Mouse (Mus musculus) C2C12 (cell line): Measurements from ENCODE around the gene Artn. TPM values are rescaled to one million over a fixed set of nuclear protein-coding genes. Genes with fewer than 3 reads are reported as not detected.

Experiments
- H3K27me3 ChIP-seq: one replicate; pipeline ENCODE4 v1.6.1; 2011; ENCODE audit not compliant: control insufficient read depth, insufficient read depth, insufficient read length
- H3K36me3 ChIP-seq: one replicate; pipeline ENCODE4 v1.6.1; 2011; ENCODE audit not compliant: control insufficient read depth, insufficient read depth
- H3K4me3 ChIP-seq: one replicate; pipeline ENCODE4 v1.5.1; 2011; ENCODE audit warnings: mild to moderate bottlenecking, control low read depth; ENCODE audit not compliant: poor library complexity, insufficient read depth, severe bottlenecking
- H3K79me2 ChIP-seq: one replicate; pipeline ENCODE4 v1.6.1; 2011; ENCODE audit not compliant: control insufficient read depth, insufficient read depth
- H3K79me3 ChIP-seq: one replicate; pipeline ENCODE4 v1.6.1; 2011; ENCODE audit warnings: low read depth, control low read depth
- H3ac ChIP-seq: one replicate; pipeline ENCODE3; 2011; ENCODE audit warnings: low read depth; ENCODE audit not compliant: control insufficient read depth, insufficient read length
- CEBPB ChIP-seq: IDR thresholded peaks from one replicate; pipeline ENCODE4 v1.6.1; 2011; ENCODE audit warnings: low read depth, mild to moderate bottlenecking, control low read depth, moderate library complexity
- CTCF ChIP-seq: IDR thresholded peaks from one replicate; pipeline ENCODE4 v1.5.1; 2011; ENCODE audit not compliant: control insufficient read depth, insufficient read depth, insufficient read length
- FOSL1 ChIP-seq: IDR thresholded peaks from one replicate; pipeline ENCODE4 v1.8.0; 2011; ENCODE audit warnings: mild to moderate bottlenecking, low read length; ENCODE audit not compliant: poor library complexity, insufficient read depth, severe bottlenecking
- MAX ChIP-seq: IDR thresholded peaks from one replicate; pipeline ENCODE4 v1.6.1; 2011; ENCODE audit warnings: mild to moderate bottlenecking, control low read depth
- MYOD1 ChIP-seq: IDR thresholded peaks from one replicate; pipeline ENCODE4 v1.6.1; 2011; ENCODE audit warnings: low read depth; ENCODE audit not compliant: control insufficient read depth, insufficient read length
- MYOG ChIP-seq: IDR thresholded peaks from one replicate; pipeline ENCODE4 v1.6.1; 2011; ENCODE audit not compliant: control insufficient read depth, insufficient read length; ENCODE audit errors: extremely low read depth
- USF1 ChIP-seq: IDR thresholded peaks from one replicate; pipeline ENCODE4 v1.6.1; 2011; ENCODE audit warnings: low read depth, mild to moderate bottlenecking, control low read depth, moderate library complexity
- polyA plus RNA-seq: library from polyadenylated mRNA; unstranded; fragments of >200 nt; fragmentation: generic; extraction: Trizol; gene quantifications from one replicate; pipeline ENCODE4 v1.2.1, GENCODE M21; 2012; ENCODE audit warnings: missing spikeins

The Artn gene
- polyA plus RNA-seq, 1 experiment = 2.6 TPM

DNA sequence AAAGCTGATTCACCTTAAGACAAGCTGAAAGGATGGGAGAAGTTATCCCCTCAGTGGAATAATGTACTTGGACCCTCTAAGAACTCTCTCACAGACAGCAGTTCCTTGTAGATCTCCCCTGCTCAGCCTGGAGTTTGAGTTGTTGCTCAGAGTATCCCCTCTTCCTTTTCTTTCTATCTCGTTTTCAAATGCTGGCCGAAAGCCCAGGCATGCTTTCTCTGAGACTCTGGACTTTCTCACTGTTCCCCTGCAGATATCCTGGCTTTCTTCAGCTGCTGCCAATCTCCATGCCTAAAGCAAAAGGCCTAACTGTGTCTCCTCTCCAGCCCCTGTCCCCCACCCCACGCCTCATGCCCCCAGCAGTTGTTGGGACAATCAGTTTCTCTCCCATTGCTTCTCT lies 11.3 kb downstream of the Artn start:
- Histone ChIP-seq H3K79me2 (peaks cover 15% of the 10 kb centered on the region), H3K4me3 (no peak overlapping the region), H3K36me3 (no peaks in the 10 kb centered on the region), H3K27me3 (no peaks in the 10 kb centered on the region), H3ac (no peak overlapping the region), H3K79me3 (peaks cover 10% of the 10 kb centered on the region)
- TF ChIP-seq MAX (no peak), USF1 (no peak), MYOG (no peak), MYOD1 (no peak), CTCF (no peak), CEBPB (no peak), FOSL1 (no peak)

DNA sequence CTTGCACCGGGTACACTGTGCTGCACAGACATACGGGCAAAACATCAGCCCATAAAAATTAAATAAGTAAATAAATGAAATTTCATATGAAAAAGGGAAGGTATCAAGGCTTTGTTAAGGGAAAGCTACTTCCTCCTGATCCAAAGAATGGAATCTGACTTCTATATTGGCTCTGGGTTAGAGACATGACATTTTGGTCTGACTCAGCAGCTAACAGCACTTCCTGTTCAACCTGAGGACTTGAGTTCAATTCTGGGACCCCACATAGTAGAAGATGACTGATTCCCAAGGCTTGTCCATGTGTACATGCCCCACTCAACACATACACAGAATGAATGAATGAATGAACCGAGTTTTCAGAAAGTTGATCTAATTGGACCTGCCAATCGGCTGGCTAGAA lies 11.7 kb downstream of the Artn start:
- Histone ChIP-seq H3K79me2 (peaks cover 19% of the 10 kb centered on the region), H3K36me3 (no peaks in the 10 kb centered on the region), H3K4me3 (no peak overlapping the region), H3K79me3 (peaks cover 14% of the 10 kb centered on the region), H3ac (no peak overlapping the region), H3K27me3 (no peaks in the 10 kb centered on the region)
- TF ChIP-seq MAX = no peak
- no peak for TF ChIP-seq CEBPB
- TF ChIP-seq MYOG = no peak
- TF ChIP-seq CTCF = no peak
- TF ChIP-seq USF1 = no peak
- TF ChIP-seq MYOD1 = no peak
- TF ChIP-seq FOSL1 = no peak

DNA sequence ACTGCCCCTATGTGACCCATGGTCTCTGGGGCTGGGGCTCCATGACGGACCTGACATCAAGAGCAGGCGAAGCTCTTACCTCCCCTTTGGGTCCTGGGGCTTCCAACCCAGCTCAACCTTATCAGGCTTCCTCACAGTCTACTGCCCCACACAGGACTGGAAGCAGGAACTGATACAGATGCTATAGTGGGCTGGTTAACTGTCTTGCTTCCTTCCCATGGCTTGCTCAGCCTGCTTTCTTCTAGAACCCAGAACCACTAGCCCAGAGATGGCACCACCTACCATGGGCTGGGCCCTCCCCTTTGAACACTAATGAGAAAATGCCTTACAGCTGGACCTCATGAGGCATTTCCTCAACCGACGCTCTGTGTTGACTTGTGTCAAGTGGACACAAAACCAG lies 12.2 kb downstream of the Artn start:
- Histone ChIP-seq H3K4me3 (no peak overlapping the region), H3ac (no peak overlapping the region), H3K27me3 (no peaks in the 10 kb centered on the region), H3K79me2 (peaks cover 23% of the 10 kb centered on the region), H3K79me3 (peaks cover 17% of the 10 kb centered on the region), H3K36me3 (peaks cover under 1% of the 10 kb centered on the region)
- no peak for TF ChIP-seq CEBPB
- TF ChIP-seq MYOG = no peak
- no peak for TF ChIP-seq USF1
- no peak for TF ChIP-seq CTCF
- no peak for TF ChIP-seq FOSL1
- no peak for TF ChIP-seq MYOD1
- TF ChIP-seq MAX = no peak

DNA sequence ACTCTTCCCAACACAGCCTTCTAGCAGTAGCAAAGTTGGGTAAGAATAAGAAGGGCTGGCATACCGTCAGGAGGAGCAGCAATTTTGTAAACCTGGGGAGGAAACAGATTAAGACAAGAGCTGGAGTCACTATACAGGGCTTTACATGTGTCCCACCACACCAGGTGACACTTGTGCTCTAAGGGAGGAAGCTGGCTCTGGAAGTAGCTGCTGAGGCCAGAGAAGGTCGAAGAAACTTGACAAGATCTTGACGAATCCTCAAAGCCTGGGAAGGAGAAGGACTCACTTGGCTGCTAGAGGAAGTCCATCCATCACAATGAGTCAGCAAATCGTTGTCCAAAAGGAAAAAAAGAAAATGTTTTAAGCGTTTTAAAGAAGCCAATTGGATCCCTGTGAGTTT lies 13.2 kb downstream of the Artn start:
- Histone ChIP-seq H3K79me2 (peaks cover 34% of the 10 kb centered on the region), H3K36me3 (peaks cover 9% of the 10 kb centered on the region), H3K79me3 (peaks cover 27% of the 10 kb centered on the region), H3K27me3 (no peaks in the 10 kb centered on the region), H3ac (no peak overlapping the region), H3K4me3 (no peak overlapping the region)
- no peak for TF ChIP-seq CEBPB
- no peak for TF ChIP-seq MYOD1
- TF ChIP-seq MYOG = no peak
- no peak for TF ChIP-seq CTCF
- no peak for TF ChIP-seq MAX
- no peak for TF ChIP-seq FOSL1
- no peak for TF ChIP-seq USF1

DNA sequence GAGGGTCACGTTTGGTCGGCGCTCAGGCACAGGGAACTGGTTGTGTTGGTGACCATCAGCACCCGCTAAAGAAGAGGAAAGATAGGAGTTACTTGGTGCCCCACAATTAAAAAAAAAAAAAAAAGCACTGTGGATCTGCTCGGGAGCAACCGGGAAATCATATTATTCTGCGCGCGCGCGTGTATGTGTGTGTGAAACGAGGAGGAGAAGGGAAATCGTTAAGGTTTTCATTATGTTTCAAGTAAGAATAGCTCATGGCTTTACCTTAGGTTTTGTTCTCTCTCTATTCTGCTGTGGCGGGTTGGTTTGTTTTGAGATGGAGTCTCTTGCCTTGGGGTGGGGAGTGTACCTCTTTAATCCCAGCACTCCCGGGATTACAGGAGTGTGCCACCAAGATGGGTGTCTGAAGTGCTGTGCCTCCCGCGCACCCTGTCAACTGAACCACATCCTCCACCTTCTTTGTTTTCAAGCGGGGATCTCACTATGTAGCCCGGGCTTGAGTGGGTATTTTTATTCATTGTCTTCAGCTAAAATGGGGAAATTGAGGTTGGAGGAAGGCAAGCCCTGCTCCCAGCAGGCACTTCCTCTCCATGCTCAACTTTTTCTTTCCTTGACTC lies 14.0 kb downstream of the Artn start:
- H3K4me3 ChIP-seq = peak overlapping the region; percentile 83
- H3K79me3 ChIP-seq = peaks cover 33% of the 10 kb centered on the region
- H3K79me2 ChIP-seq = peaks cover 42% of the 10 kb centered on the region
- no peaks in the 10 kb centered on the region for H3K27me3 ChIP-seq
- peak overlapping the region; percentile 73 for H3ac ChIP-seq
- TF ChIP-seq FOSL1 (no peak), CTCF (no peak), CEBPB (no peak), MYOG (no peak), MYOD1 (no peak), MAX (no peak), USF1 (no peak)
- peaks cover 14% of the 10 kb centered on the region for H3K36me3 ChIP-seq

DNA sequence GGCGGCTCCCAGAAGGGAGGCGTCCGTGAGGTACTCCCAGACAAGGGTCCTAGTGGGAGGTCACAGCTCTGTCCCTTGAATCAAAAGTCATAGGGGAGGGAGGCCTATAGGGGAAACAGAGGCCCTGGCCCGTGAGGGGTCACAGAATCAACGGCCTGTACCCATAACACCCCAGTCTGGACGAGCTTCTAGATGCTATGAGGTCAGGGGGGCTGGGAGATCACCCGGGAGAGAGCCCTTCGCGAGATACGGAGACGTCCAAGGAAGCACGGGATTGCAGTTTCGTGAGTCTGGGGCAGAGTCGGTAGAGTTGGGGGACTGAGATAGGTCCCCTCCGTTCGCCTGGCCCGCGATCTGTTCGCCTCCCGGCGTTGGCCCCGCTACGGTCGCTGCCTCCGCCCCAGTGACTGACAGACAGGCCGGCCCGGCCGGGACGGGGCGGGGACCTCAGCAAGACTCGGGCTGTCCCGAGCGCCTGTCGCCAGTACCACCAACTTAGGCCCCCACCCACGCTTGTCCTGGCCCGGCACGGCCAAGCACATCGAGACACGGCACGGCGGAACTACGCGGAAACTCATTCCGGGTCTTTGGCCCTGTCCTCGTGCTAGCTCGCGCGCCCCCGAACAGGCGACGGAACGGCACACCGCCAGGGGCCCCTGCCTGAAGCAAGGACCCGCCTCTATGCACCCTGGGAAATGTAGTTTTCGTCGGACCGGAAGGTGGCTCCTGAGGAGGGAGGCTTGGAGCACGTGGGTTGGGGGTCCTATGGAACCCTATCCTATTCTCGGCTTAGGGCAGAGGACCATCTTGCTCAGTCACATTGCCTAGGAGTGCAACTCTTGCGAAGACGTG lies 14.7 kb downstream of the Artn start, which contains the start of gene Ipo13:
Gene Ipo13, minus strand, starts transcription at position 409 of the 852 bp plus-strand sequence.
- H3ac ChIP-seq = peak within 1 kb of the TSS; percentile 73
- peak within 1 kb of the TSS; percentile 83 for H3K4me3 ChIP-seq
- no peaks in the 10 kb centered on the region for H3K27me3 ChIP-seq
- H3K36me3 ChIP-seq = peaks cover 20% of the 10 kb centered on the region
- no peak for TF ChIP-seq FOSL1
- no peak for TF ChIP-seq CTCF
- no peak for TF ChIP-seq CEBPB
- TF ChIP-seq MYOD1 = no peak
- no peak for TF ChIP-seq MYOG
- peak; percentile 79 for TF ChIP-seq USF1
- TF ChIP-seq MAX = peak; percentile 98
- H3K79me3 ChIP-seq = peaks cover 39% of the 10 kb centered on the region
- peaks cover 49% of the 10 kb centered on the region for H3K79me2 ChIP-seq
